Mouse (Mus musculus) erythroblast, embryonic 14.5 days (primary cell): ENCODE data around the gene Rec8.

ENCODE experiments used
- GATA1 ChIP-seq: IDR thresholded peaks from 2 replicates; pipeline ENCODE4 v1.6.1; 2012; ENCODE audit warnings: low read length, inconsistent platforms, mixed read lengths
- TAL1 ChIP-seq: IDR thresholded peaks from 3 replicates; pipeline ENCODE4 v1.6.1; 2012; ENCODE audit warnings: low read length, inconsistent platforms, mixed read lengths

DNA sequence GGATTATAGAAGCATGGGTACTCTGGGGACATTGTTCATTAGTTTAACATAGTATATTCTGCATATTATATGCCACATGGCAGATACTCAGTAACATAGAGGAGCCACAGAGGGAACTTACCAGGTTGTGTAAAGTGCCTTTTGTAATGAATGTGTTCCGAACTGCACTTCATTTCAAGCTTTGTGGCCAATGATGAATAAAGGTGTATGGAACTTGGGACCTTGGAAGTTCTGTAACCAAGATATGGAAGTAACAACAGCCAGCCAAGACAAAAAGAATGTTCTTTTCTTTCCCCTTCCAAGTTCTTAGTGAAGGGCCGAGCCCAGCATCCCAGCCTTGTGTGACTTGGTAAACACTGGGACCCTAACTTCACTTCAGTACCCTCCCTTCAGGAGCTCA, 32.0 kb downstream of the Rec8 start, which contains the start of gene Tssk4:
- no peak for TF ChIP-seq TAL1
- TF ChIP-seq GATA1 = no peak
